In genomic region chr4:107121165-107121943, GRCm38 (mm10) we compare ENCODE assay signal across 9 mouse cellular contexts. TPM values are rescaled to one million over a fixed set of nuclear protein-coding genes. Genes with fewer than 3 reads are reported as not detected.
DNase-seq lines count a peak whose midpoint lies in the region; ATAC-seq and TF ChIP-seq lines count a peak whose summit lies in the region.
"Had no signal": no experiment of that assay in that cellular context is flagged by ENCODE, and none has a peak within 500 bp of the region (broad histone marks: within the 10 kb centered on the region; RNA-seq: fewer than 3 reads in every experiment).

No protein-coding gene starts in this region.

- H3K4me2 ChIP-seq in intestine, embryonic 15.5 days (replicated peaks) = no peak overlapping the region

- H3K9ac ChIP-seq in intestine, embryonic 15.5 days = no peak overlapping the region

- H3K36me3 ChIP-seq in intestine, embryonic 15.5 days = no peaks in the 10 kb centered on the region

- 0 out of 2 replicates have a peak, but pooled peaks have one; percentile 18 for ATAC-seq in intestine, embryonic 15.5 days

- TF ChIP-seq POLR2A in brain, embryonic 14.5 days (IDR thresholded peaks at IDR 0.05; ENCODE audit: borderline replicate concordance, extremely low read depth, insufficient read depth, insufficient read length, poor library complexity, severe bottlenecking) = no peak

- H3K27ac ChIP-seq in intestine, embryonic 15.5 days = no peak overlapping the region

- peak; percentile 30 for DNase-seq in kidney, adult 18-20 months
- DNase-seq in kidney, adult 11 months = no peak
- DNase-seq in brain, embryonic 14.5 days (ENCODE audit: low read depth) = peak; percentile 76
- peak; percentile 33 for DNase-seq in gastrocnemius, adult 18-20 months (ENCODE audit: low spot score)
- DNase-seq in lung, postnatal 36 days = peak; percentile 29
- DNase-seq in testis, postnatal 14 days (ENCODE audit: low spot score) = peak; percentile 22
- no peak for DNase-seq in layer of hippocampus, adult 18-20 months (ENCODE audit: low spot score in 2 of 2)

- H3K27me3 ChIP-seq in intestine, embryonic 15.5 days (replicated peaks) = no peaks in the 10 kb centered on the region

- H3K4me3 ChIP-seq in intestine, embryonic 15.5 days (replicated peaks) = no peak overlapping the region

- WGBS in intestine, embryonic 15.5 days = 54% methylated on average over 12 of the region's 12 CpGs

- peak; percentile 73 for TF ChIP-seq CTCF in brain, embryonic 14.5 days (IDR thresholded peaks at IDR 0.05; ENCODE audit: borderline replicate concordance, extremely low read depth, insufficient read depth, insufficient read length)

- no peaks in the 10 kb centered on the region for H3K9me3 ChIP-seq in intestine, embryonic 15.5 days

- H3K4me1 ChIP-seq in intestine, embryonic 15.5 days (replicated peaks) = peaks cover 10% of the 10 kb centered on the region

RNA-seq across cellular contexts. Expression of gene Cdcp2, which starts 24.7 kb away (rescaled TPM):
- 0.03 and 0.08 TPM in 2 replicates for polyA plus RNA-seq in brain, embryonic 14.5 days (2012; rRNA removed)
- total RNA-seq in gastrocnemius, adult 18-20 months (2021) = not detected
- polyA plus RNA-seq in intestine, embryonic 15.5 days (2015; fragmentation: Nextera tagmentation; extraction: Ambion mirVana) = not detected in 2 replicates
- total RNA-seq in layer of hippocampus, adult 18-20 months (2021) = not detected
- total RNA-seq: hematopoietic stem cell, adult 5-6 weeks had no signal

RNA-seq across cellular contexts. Expression of gene Cyb5rl, which starts 54.6 kb away (rescaled TPM):
- polyA plus RNA-seq in brain, embryonic 14.5 days (2012; rRNA removed) = 3.7 and 4.5 TPM in 2 replicates
- total RNA-seq in gastrocnemius, adult 18-20 months (2021) = 10 to 100 TPM; 15.0 to 18.4 TPM
- polyA plus RNA-seq in intestine, embryonic 15.5 days (2015; fragmentation: Nextera tagmentation; extraction: Ambion mirVana) = 6.1 and 6.6 TPM in 2 replicates
- 1 to 10 TPM; 7.8 TPM for total RNA-seq in layer of hippocampus, adult 18-20 months (2021)

RNA-seq across cellular contexts. Expression of gene Mrpl37, which starts 54.7 kb away (rescaled TPM):
- polyA plus RNA-seq in brain, embryonic 14.5 days (2012; rRNA removed) = 88.1 and 114 TPM in 2 replicates
- total RNA-seq in gastrocnemius, adult 18-20 months (2021) = 10 to 100 TPM; 79.4 to 83.1 TPM
- 103 and 115 TPM in 2 replicates for polyA plus RNA-seq in intestine, embryonic 15.5 days (2015; fragmentation: Nextera tagmentation; extraction: Ambion mirVana)
- total RNA-seq in layer of hippocampus, adult 18-20 months (2021) = 10 to 100 TPM; 56.7 to 58.7 TPM

RNA-seq across cellular contexts. Expression of gene Tmem59, which starts 56.8 kb away (rescaled TPM):
- polyA plus RNA-seq in brain, embryonic 14.5 days (2012; rRNA removed) = 183 and 194 TPM in 2 replicates
- total RNA-seq in gastrocnemius, adult 18-20 months (2021) = 10 to 100 TPM; 74.4 to 89.6 TPM
- 394 and 425 TPM in 2 replicates for polyA plus RNA-seq in intestine, embryonic 15.5 days (2015; fragmentation: Nextera tagmentation; extraction: Ambion mirVana)
- 100 to 1,000 TPM; 224 to 234 TPM for total RNA-seq in layer of hippocampus, adult 18-20 months (2021)

RNA-seq across cellular contexts. Expression of gene Tceanc2, which starts 57.6 kb away (rescaled TPM):
- polyA plus RNA-seq in brain, embryonic 14.5 days (2012; rRNA removed) = 14.0 and 14.2 TPM in 2 replicates
- 10 to 100 TPM; 10.9 to 13.0 TPM for total RNA-seq in gastrocnemius, adult 18-20 months (2021)
- 21.8 and 35.1 TPM in 2 replicates for polyA plus RNA-seq in intestine, embryonic 15.5 days (2015; fragmentation: Nextera tagmentation; extraction: Ambion mirVana)
- 10 to 100 TPM; 17.2 to 17.3 TPM for total RNA-seq in layer of hippocampus, adult 18-20 months (2021)

Comparison
In these comparisons a context has a peak if more than half of its experiments do, and no peak if none do; other contexts are left out.
1. DNase-seq: peak in kidney, adult 18-20 months (single experiment), brain, embryonic 14.5 days (single experiment), gastrocnemius, adult 18-20 months (single experiment), lung, postnatal 36 days (single experiment) and testis, postnatal 14 days (single experiment); none in kidney, adult 11 months (single experiment) and layer of hippocampus, adult 18-20 months (0 of 2).